10 mouse cellular contexts compared by ENCODE assay signal in the genomic region with DNA sequence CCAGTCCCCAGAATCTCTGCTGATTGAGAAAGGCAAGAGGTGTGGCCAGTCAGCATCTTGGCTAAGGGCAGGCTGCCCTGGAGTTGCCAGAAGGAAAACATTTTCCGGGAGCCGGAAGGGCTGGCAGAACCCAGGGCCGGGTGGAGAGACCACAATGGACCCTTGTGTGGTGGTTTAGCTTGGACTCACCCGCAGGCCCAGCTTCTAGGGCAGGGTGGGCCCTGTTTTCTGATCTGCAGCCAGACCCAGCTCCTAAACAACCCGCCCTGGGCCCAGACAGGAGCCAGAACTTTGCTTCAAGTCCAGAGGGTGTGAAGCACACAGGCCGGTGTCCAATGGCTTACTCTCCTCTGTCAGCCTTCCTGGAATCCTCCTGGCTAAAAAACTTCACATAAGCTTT. TPM values are rescaled to one million over a fixed set of nuclear protein-coding genes. Genes with fewer than 3 reads are reported as not detected.
DNase-seq lines count a peak whose midpoint lies in the region; ATAC-seq and TF ChIP-seq lines count a peak whose summit lies in the region.
"Had no signal": no experiment of that assay in that cellular context is flagged by ENCODE, and none has a peak within 500 bp of the region (broad histone marks: within the 10 kb centered on the region; RNA-seq: fewer than 3 reads in every experiment).

No protein-coding gene starts in this region.

- H3K4me3 ChIP-seq in hindbrain, embryonic 16.5 days (ENCODE audit: low read length) = no peak overlapping the region
- no peak overlapping the region for H3K4me3 ChIP-seq in hindbrain, embryonic 11.5 days (ENCODE audit: low read depth, low read length)
- H3K4me3 ChIP-seq in intestine, postnatal 0 days (ENCODE audit: low read depth, low read length) = no peak overlapping the region

- peak; percentile 67; the same call in 1 of the 2 replicates for ATAC-seq in hindbrain, embryonic 16.5 days
- no peak for ATAC-seq in hindbrain, embryonic 11.5 days (ENCODE audit: low FRiP score)
- ATAC-seq in intestine, postnatal 0 days = no peak
- ATAC-seq: intestine, embryonic 16.5 days had no signal

- H3K27ac ChIP-seq in hindbrain, embryonic 16.5 days (ENCODE audit: low read depth, low read length) = no peak overlapping the region
- no peak overlapping the region for H3K27ac ChIP-seq in hindbrain, embryonic 11.5 days (ENCODE audit: low read depth, low read length)
- H3K27ac ChIP-seq in intestine, postnatal 0 days (ENCODE audit: low read depth, low read length) = no peak overlapping the region

- H3K4me2 ChIP-seq in hindbrain, embryonic 16.5 days (ENCODE audit: low read length) = no peak overlapping the region
- H3K4me2 ChIP-seq in hindbrain, embryonic 11.5 days (replicated peaks; ENCODE audit: low read depth, low read length) = no peak overlapping the region
- H3K4me2 ChIP-seq in intestine, postnatal 0 days (replicated peaks; ENCODE audit: low read depth) = no peak overlapping the region

- intact Hi-C loops in left cerebral cortex, postnatal 25 days (cut with DNase I) = loop anchor here (5.0 kb wide), 1 partner anchor 210 kb away; no protein-coding TSS in a partner anchor

- H3K9ac ChIP-seq in hindbrain, embryonic 16.5 days (ENCODE audit: low read depth, low read length) = no peak overlapping the region
- no peak overlapping the region for H3K9ac ChIP-seq in hindbrain, embryonic 11.5 days (ENCODE audit: low read depth, low read length)
- no peak overlapping the region for H3K9ac ChIP-seq in intestine, postnatal 0 days (ENCODE audit: low read depth, low read length)

- DNase-seq in hindbrain, embryonic 11.5 days (ENCODE audit: low spot score) = no peak
- DNase-seq in cerebellum, adult 18-20 months = peak; percentile 11 to 12
- DNase-seq in gastrocnemius, postnatal 25 days = peak; percentile 42
- peak; percentile 30 to 69 for DNase-seq in left cerebral cortex, postnatal 25 days (ENCODE audit: low spot score in 2 of 2)
- no peak for DNase-seq in thymus, postnatal 25 days
- no peak for DNase-seq in adrenal gland, postnatal 25 days

- H3K4me1 ChIP-seq in hindbrain, embryonic 16.5 days (ENCODE audit: control insufficient read depth, insufficient read depth, low read depth, low read length) = 0 out of 2 replicates have a peak, but pooled peaks cover 2% of the 10 kb centered on the region
- H3K4me1 ChIP-seq in hindbrain, embryonic 11.5 days (replicated peaks; ENCODE audit: control insufficient read depth, insufficient read depth, low read length) = no peaks in the 10 kb centered on the region
- peaks cover 8% of the 10 kb centered on the region; the same call in 1 of the 2 replicates for H3K4me1 ChIP-seq in intestine, postnatal 0 days (replicated peaks; ENCODE audit: control insufficient read depth, insufficient read depth, low read length)

- no peaks in the 10 kb centered on the region for H3K27me3 ChIP-seq in hindbrain, embryonic 16.5 days (replicated peaks; ENCODE audit: control insufficient read depth, insufficient read depth, low read length)
- H3K27me3 ChIP-seq in hindbrain, embryonic 11.5 days (ENCODE audit: control insufficient read depth, insufficient read depth, low read length) = no peaks in the 10 kb centered on the region
- no peaks in the 10 kb centered on the region for H3K27me3 ChIP-seq in intestine, postnatal 0 days (replicated peaks; ENCODE audit: control insufficient read depth, insufficient read depth, low read length)

- no peaks in the 10 kb centered on the region for H3K36me3 ChIP-seq in hindbrain, embryonic 16.5 days (ENCODE audit: control insufficient read depth, insufficient read depth, low read length)
- H3K36me3 ChIP-seq in hindbrain, embryonic 11.5 days (ENCODE audit: control insufficient read depth, insufficient read depth, low read length) = no peaks in the 10 kb centered on the region
- H3K36me3 ChIP-seq in intestine, postnatal 0 days (ENCODE audit: control insufficient read depth, insufficient read depth) = no peaks in the 10 kb centered on the region
- H3K36me3 ChIP-seq: G1E had no signal

- no peak for TF ChIP-seq CTCF in intestine, postnatal 0 days (IDR thresholded peaks at IDR 0.05; ENCODE audit: low read depth)

- H3K9me3 ChIP-seq in hindbrain, embryonic 16.5 days (ENCODE audit: control insufficient read depth, low read length) = no peaks in the 10 kb centered on the region
- no peaks in the 10 kb centered on the region for H3K9me3 ChIP-seq in hindbrain, embryonic 11.5 days (ENCODE audit: control insufficient read depth, low read length)
- no peaks in the 10 kb centered on the region for H3K9me3 ChIP-seq in intestine, postnatal 0 days (ENCODE audit: control insufficient read depth)
- H3K9me3 ChIP-seq: G1E had no signal

- WGBS in hindbrain, embryonic 16.5 days = 83% methylated on average over 6 of the region's 6 CpGs
- 89% methylated on average over 6 of the region's 6 CpGs for WGBS in hindbrain, embryonic 11.5 days
- 86% methylated on average over 6 of the region's 6 CpGs for WGBS in intestine, postnatal 0 days

RNA-seq across cellular contexts. Expression of gene Fchsd2, which starts 30.4 kb away (rescaled TPM):
- polyA plus RNA-seq in hindbrain, embryonic 16.5 days (2015; fragmentation: Nextera tagmentation; extraction: Ambion mirVana) = 36.5 and 41.1 TPM in 2 replicates
- polyA plus RNA-seq in hindbrain, embryonic 11.5 days (2014; fragmentation: Nextera tagmentation; extraction: Ambion mirVana) = 27.8 and 34.5 TPM in 2 replicates
- total RNA-seq in gastrocnemius, postnatal 25 days (2021) = 1 to 10 TPM; 6.7 to 7.4 TPM
- 10 to 100 TPM; 38.8 to 43.9 TPM for total RNA-seq in left cerebral cortex, postnatal 25 days (2021)
- polyA plus RNA-seq in intestine, postnatal 0 days (2015; fragmentation: Nextera tagmentation; extraction: Ambion mirVana) = 20.1 and 26.1 TPM in 2 replicates
- 24.1 and 31.9 TPM in 2 replicates for total RNA-seq in adrenal gland, postnatal 25 days (2021)

RNA-seq across cellular contexts. Expression of gene P2ry2, which starts 49.6 kb away (rescaled TPM):
- 0.32 and 0.64 TPM in 2 replicates for polyA plus RNA-seq in hindbrain, embryonic 16.5 days (2015; fragmentation: Nextera tagmentation; extraction: Ambion mirVana)
- 0.39 and 0.73 TPM in 2 replicates for polyA plus RNA-seq in hindbrain, embryonic 11.5 days (2014; fragmentation: Nextera tagmentation; extraction: Ambion mirVana)
- total RNA-seq in gastrocnemius, postnatal 25 days (2021) = 10 to 100 TPM; 34.3 to 43.7 TPM
- under 1 TPM; 0.71 to 0.85 TPM for total RNA-seq in left cerebral cortex, postnatal 25 days (2021)
- polyA plus RNA-seq in intestine, postnatal 0 days (2015; fragmentation: Nextera tagmentation; extraction: Ambion mirVana) = 2.0 and 2.6 TPM in 2 replicates
- 1.2 and 2.3 TPM in 2 replicates for total RNA-seq in adrenal gland, postnatal 25 days (2021)
- polyA plus RNA-seq: G1E had no signal

Comparison
In these comparisons a context has a peak if more than half of its experiments do, and no peak if none do; other contexts are left out.
1. DNase-seq: peak in cerebellum, adult 18-20 months (2 of 2), gastrocnemius, postnatal 25 days (single experiment) and left cerebral cortex, postnatal 25 days (2 of 2); none in hindbrain, embryonic 11.5 days (single experiment), thymus, postnatal 25 days (single experiment) and adrenal gland, postnatal 25 days (single experiment).
2. RNA of gene P2ry2, which starts 49.6 kb away (total RNA-seq): 34.3 to 43.7 TPM in gastrocnemius, postnatal 25 days; 1.2 to 2.3 TPM in adrenal gland, postnatal 25 days and 0.71 to 0.85 TPM in left cerebral cortex, postnatal 25 days; every median in the first group is over 10 times any median in the second.